Mouse (Mus musculus) layer of hippocampus, adult 9-10 months (tissue): ENCODE measurements around the gene Chd9.

Experiments
- DNase-seq: peaks from one replicate; pipeline ENCODE4 v3.0.0; 2022; ENCODE audit warnings: low spot score

The Chd9 gene

GRCm38 (mm10) chr8:90828181-90828986, at the start of gene Chd9:
TSS of gene Chd9 (plus strand) at chr8:90828352.
- DNase-seq = peak; percentile 95

GRCm38 (mm10) chr8:90791616-90792015, 36.5 kb upstream of the Chd9 start:
- DNase-seq = no peak

GRCm38 (mm10) chr8:90793710-90794109, 34.4 kb upstream of the Chd9 start:
- peak; percentile 70 for DNase-seq

GRCm38 (mm10) chr8:90794990-90795861, 32.9 kb upstream of the Chd9 start:
- DNase-seq = peak; percentile 17

GRCm38 (mm10) chr8:90799473-90799872, 28.7 kb upstream of the Chd9 start:
- DNase-seq = no peak

- DNase-seq = no peak
These were observed 14.4 kb upstream of the Chd9 start for GRCm38 (mm10) chr8:90813602-90814320.

- DNase-seq = no peak
These were observed 11.9 kb upstream of the Chd9 start for GRCm38 (mm10) chr8:90816061-90816882.

GRCm38 (mm10) chr8:90817293-90817692, 10.9 kb upstream of the Chd9 start, which contains the start of gene Gm19935:
TSS of gene Gm19935 (minus strand) at chr8:90817393.
- no peak for DNase-seq

- DNase-seq = no peak
These were observed 8.4 kb upstream of the Chd9 start for GRCm38 (mm10) chr8:90819561-90820320.

- no peak for DNase-seq
These were observed 7.8 kb upstream of the Chd9 start for GRCm38 (mm10) chr8:90820321-90820696.

GRCm38 (mm10) chr8:90822443-90822842, 5.7 kb upstream of the Chd9 start:
- DNase-seq = no peak

GRCm38 (mm10) chr8:90825459-90825871, 2.7 kb upstream of the Chd9 start:
- no peak for DNase-seq

- DNase-seq = peak; percentile 29
These were observed 1.0 kb downstream of the Chd9 start for GRCm38 (mm10) chr8:90828987-90829740.

GRCm38 (mm10) chr8:90829825-90830224, 1.7 kb downstream of the Chd9 start:
- DNase-seq = no peak

GRCm38 (mm10) chr8:90830980-90831379, 2.8 kb downstream of the Chd9 start:
- no peak for DNase-seq

- no peak for DNase-seq
These were observed 4.6 kb downstream of the Chd9 start for GRCm38 (mm10) chr8:90832576-90833289.

- DNase-seq = no peak
These were observed 5.6 kb downstream of the Chd9 start for GRCm38 (mm10) chr8:90833628-90834320.

- DNase-seq = no peak
These were observed 6.1 kb downstream of the Chd9 start for GRCm38 (mm10) chr8:90834321-90834672.

GRCm38 (mm10) chr8:90837440-90837839, 9.3 kb downstream of the Chd9 start:
- no peak for DNase-seq
